Mouse (Mus musculus) embryonic facial prominence, embryonic 14.5 days (tissue): ENCODE data around the gene Cct3. TPM values are rescaled to one million over a fixed set of nuclear protein-coding genes. Genes with fewer than 3 reads are reported as not detected.
A peak's percentile ranks its signal among the peaks of the same experiment; 100 is the strongest.

ENCODE experiments used
- ATAC-seq: fragments of 200-750 bp; cut with Nextera tagmentation; 2 replicates; pipeline ENCODE4 v1.8.0; 2017; ENCODE audit warnings: low read depth, moderate number of reproducible peaks, moderate TSS enrichment
- DNase-seq: peaks from one replicate; pipeline ENCODE4 v3.0.0-alpha.2; 2015; ENCODE audit warnings: low spot score
- H3K27ac ChIP-seq: fragments of 300-500 bp; sonication (generic); replicated peaks from 2 replicates; pipeline ENCODE4 v1.5.1; 2014; ENCODE audit warnings: low read depth, mild to moderate bottlenecking, low read length, moderate library complexity
- H3K27me3 ChIP-seq: fragments of 300-500 bp; sonication (generic); replicated peaks from 2 replicates; pipeline ENCODE4 v1.6.1; 2014; ENCODE audit warnings: low read length; ENCODE audit not compliant: control insufficient read depth, insufficient read depth
- H3K36me3 ChIP-seq: fragments of 300-500 bp; sonication (generic); 2 replicates; pipeline ENCODE4 v1.6.1; 2014; ENCODE audit warnings: low read length, mixed read lengths; ENCODE audit not compliant: control insufficient read depth, insufficient read depth
- H3K4me1 ChIP-seq: fragments of 300-500 bp; sonication (generic); 2 replicates; pipeline ENCODE4 v1.6.1; 2014; ENCODE audit warnings: antibody characterized with exemption, low read length; ENCODE audit not compliant: control insufficient read depth, insufficient read depth
- H3K4me2 ChIP-seq: fragments of 300-500 bp; sonication (generic); 2 replicates; pipeline ENCODE4 v1.6.1; 2014; ENCODE audit warnings: low read depth, mild to moderate bottlenecking, low read length, moderate library complexity, mixed read lengths
- H3K4me3 ChIP-seq: fragments of 300-500 bp; sonication (generic); 2 replicates; pipeline ENCODE4 v1.5.1; 2014; ENCODE audit warnings: low read depth, mild to moderate bottlenecking, low read length
- H3K9ac ChIP-seq: fragments of 300-500 bp; sonication (generic); 2 replicates; pipeline ENCODE4 v1.6.1; 2014; ENCODE audit warnings: low read depth, mild to moderate bottlenecking, low read length, moderate library complexity, mixed read lengths
- H3K9me3 ChIP-seq: fragments of 300-500 bp; sonication (generic); 2 replicates; pipeline ENCODE4 v1.6.1; 2016; ENCODE audit warnings: low read length; ENCODE audit not compliant: control insufficient read depth
- WGBS: fragments of 180-500 bp; shearing (Covaris S2); extraction: QIAGEN DNeasy Blood & Tissue Kit; methylation state at CpG from one replicate; pipeline ENCODE4 v1.1.7; 2014; 5-methylcytosine and 5-hydroxymethylcytosine counted together
- polyA plus RNA-seq: library from polyadenylated mRNA; unstranded; fragments of >200 nt; fragmentation: Nextera tagmentation; extraction: Ambion mirVana; gene quantifications from 2 replicates; pipeline ENCODE4 v1.2.1, GENCODE M21; 2014

Cct3 gene
- polyA plus RNA-seq, 1 experiment from 2014 or later: 492 TPM

DNA sequence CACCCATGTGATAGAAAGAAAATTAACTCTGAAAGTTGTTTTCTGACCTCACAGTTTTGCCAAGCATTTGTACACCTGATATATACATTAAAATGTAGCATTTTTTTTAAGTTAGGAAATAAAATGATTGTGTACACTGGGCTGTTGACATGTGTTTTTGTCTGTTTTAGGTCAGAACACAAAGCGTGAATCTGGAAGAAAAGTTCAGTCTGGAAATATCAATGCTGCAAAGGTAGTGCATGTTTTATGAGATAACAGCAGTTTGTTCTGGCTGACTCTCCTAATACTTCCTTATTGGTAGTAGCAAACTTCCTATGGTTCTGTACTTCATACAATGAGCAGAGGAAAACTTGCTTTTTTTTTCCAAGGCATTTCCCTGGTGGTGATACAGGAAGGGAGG is 2.3 kb downstream of the Cct3 start:
- H3K36me3 ChIP-seq: peaks cover 52% of the 10 kb centered on the region
- ATAC-seq (no peak), DNase-seq (no peak)
- no peak overlapping the region for H3K4me3 ChIP-seq
- 89% methylated on average over 1 of the region's 1 CpGs for WGBS
- peaks cover 8% of the 10 kb centered on the region for H3K4me1 ChIP-seq
- H3K4me2 ChIP-seq: 0 out of 2 replicates have a peak overlapping the region, but pooled peaks have one; percentile 74
- no peak overlapping the region for H3K27ac ChIP-seq
- no peaks in the 10 kb centered on the region for H3K27me3 ChIP-seq
- H3K9me3 ChIP-seq: no peaks in the 10 kb centered on the region
- 0 out of 2 replicates have a peak overlapping the region, but pooled peaks have one; percentile 5 for H3K9ac ChIP-seq

GRCm38 (mm10) chr3:88324951-88325405 is 28.1 kb downstream of the Cct3 start, which contains the start of gene Glmp:
Gene Glmp, plus strand, starts transcription at chr3:88325023.
- no peak within 1 kb of the TSS for H3K27ac ChIP-seq
- WGBS: under 1% methylated on average over 10 of the region's 10 CpGs
- H3K27me3 ChIP-seq: no peaks in the 10 kb centered on the region
- peak within 1 kb of the TSS; percentile 65 for H3K4me2 ChIP-seq
- peaks cover 65% of the 10 kb centered on the region for H3K36me3 ChIP-seq
- peaks cover 7% of the 10 kb centered on the region; the same call in 1 of the 2 replicates for H3K4me1 ChIP-seq
- H3K9ac ChIP-seq: peak within 1 kb of the TSS; percentile 81
- peak within 1 kb of the TSS; percentile 86 for H3K4me3 ChIP-seq
- DNase-seq: peak; percentile 93
- no peaks in the 10 kb centered on the region for H3K9me3 ChIP-seq
- peak; percentile 86 for ATAC-seq

DNA sequence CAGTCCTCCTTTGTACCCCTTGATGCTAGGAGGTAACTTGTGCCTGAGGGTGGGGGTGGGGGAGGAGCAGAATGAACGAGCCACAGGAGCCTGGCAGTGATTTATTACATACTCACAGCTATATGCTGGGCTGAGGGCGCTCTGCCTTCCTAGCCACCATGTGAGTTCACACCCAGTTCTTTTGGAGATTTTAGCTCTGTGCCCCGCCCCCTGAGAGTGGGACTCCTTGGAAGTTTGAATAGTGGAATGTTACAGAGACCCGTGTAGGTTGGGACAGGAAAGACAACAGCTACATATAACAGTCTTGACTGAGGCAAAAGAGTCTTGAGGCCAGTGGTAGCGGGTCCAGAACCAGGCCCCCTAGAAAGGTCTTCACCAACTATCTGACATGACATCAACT is 32.0 kb downstream of the Cct3 start:
- Histone ChIP-seq H3K4me1 (peaks cover 7% of the 10 kb centered on the region; the same call in 1 of the 2 replicates), H3K4me2 (no peak overlapping the region), H3K36me3 (peaks cover 34% of the 10 kb centered on the region), H3K9ac (no peak overlapping the region), H3K9me3 (no peaks in the 10 kb centered on the region), H3K27me3 (no peaks in the 10 kb centered on the region), H3K4me3 (no peak overlapping the region), H3K27ac (no peak overlapping the region)
- no peak for ATAC-seq
- no peak for DNase-seq
- 80% methylated on average over 5 of the region's 5 CpGs for WGBS

DNA sequence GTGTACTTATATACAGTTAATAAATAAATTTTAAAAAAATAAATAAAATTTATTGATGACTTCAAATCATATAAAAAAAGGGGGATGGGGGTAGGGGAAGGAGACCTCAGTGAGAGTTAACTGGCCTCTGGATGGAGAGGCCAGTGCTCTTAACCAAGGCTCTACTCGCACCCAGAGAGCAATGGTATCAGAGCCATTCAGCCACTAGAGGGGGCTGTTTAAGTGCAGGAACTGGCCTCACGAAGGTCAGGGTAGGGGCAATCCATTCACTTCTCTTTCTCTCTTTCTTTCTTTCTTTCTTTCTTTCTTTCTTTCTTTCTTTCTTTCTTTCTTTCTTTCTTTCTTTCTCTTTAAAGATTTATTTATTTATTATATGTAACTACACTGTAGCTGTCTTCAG is 34.4 kb downstream of the Cct3 start:
- ATAC-seq: no peak
- WGBS: 31% methylated on average over 2 of the region's 2 CpGs

GRCm38 (mm10) chr3:88334029-88334658 is 37.2 kb downstream of the Cct3 start:
- H3K9ac ChIP-seq: 0 out of 2 replicates have a peak overlapping the region, but pooled peaks have one; percentile 39
- H3K9me3 ChIP-seq: no peaks in the 10 kb centered on the region
- H3K36me3 ChIP-seq: peaks cover 9% of the 10 kb centered on the region; the same call in 1 of the 2 replicates
- peak overlapping the region; percentile 22 for H3K4me3 ChIP-seq
- peak overlapping the region; percentile 31 for H3K4me2 ChIP-seq
- H3K4me1 ChIP-seq: peaks cover 5% of the 10 kb centered on the region; the same call in 1 of the 2 replicates
- peak; percentile 68 for DNase-seq
- WGBS: 40% methylated on average over 12 of the region's 12 CpGs
- H3K27me3 ChIP-seq: no peaks in the 10 kb centered on the region
- no peak; the same call in 1 of the 2 replicates for ATAC-seq
- 0 out of 2 replicates have a peak overlapping the region, but pooled peaks have one; percentile 29 for H3K27ac ChIP-seq

More for the DNA sequence above, 34.4 kb downstream of the Cct3 start:
- Histone ChIP-seq H3K9me3 (no peaks in the 10 kb centered on the region), H3K27me3 (no peaks in the 10 kb centered on the region), H3K27ac (no peak overlapping the region), H3K4me1 (no peaks in the 10 kb centered on the region), H3K4me3 (no peak overlapping the region), H3K9ac (no peak overlapping the region), H3K36me3 (peaks cover 34% of the 10 kb centered on the region), H3K4me2 (no peak overlapping the region)
- no peak for DNase-seq

DNA sequence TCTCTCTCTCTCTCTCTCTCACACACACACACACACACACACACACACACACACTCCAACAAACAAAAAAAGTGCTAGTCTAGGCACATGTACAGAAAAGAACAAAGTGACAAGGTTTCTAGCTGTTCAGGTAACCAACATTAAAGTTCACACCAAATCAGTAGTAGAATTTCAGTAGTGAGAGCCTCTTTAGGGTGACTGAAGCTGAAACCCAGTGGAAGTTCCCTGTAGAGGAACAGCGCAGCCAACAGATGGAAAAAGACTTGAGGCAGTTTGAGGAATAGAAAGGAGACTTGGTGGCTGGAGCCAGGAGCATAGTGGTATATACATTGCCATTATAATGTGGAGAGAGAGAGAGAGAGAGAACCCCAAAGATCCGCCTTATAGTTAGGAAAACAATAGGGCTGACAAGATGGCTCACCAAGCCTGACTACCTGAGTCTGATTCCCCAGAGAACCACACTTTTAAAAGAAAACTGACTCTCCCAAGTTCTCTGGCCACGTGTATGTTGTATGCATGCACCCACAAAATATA is 38.1 kb downstream of the Cct3 start:
- ATAC-seq (no peak), DNase-seq (no peak)
- peaks cover 5% of the 10 kb centered on the region; the same call in 1 of the 2 replicates for H3K4me1 ChIP-seq
- H3K27ac ChIP-seq: peak overlapping the region; percentile 40; the same call in 1 of the 2 replicates
- peak overlapping the region; percentile 76 for H3K9ac ChIP-seq
- peak overlapping the region; percentile 80 for H3K4me2 ChIP-seq
- WGBS: 29% methylated on average over 3 of the region's 3 CpGs
- H3K36me3 ChIP-seq: 0 out of 2 replicates have a peak, but pooled peaks cover under 1% of the 10 kb centered on the region
- H3K4me3 ChIP-seq: peak overlapping the region; percentile 68
- H3K9me3 ChIP-seq: no peaks in the 10 kb centered on the region
- no peaks in the 10 kb centered on the region for H3K27me3 ChIP-seq

DNA sequence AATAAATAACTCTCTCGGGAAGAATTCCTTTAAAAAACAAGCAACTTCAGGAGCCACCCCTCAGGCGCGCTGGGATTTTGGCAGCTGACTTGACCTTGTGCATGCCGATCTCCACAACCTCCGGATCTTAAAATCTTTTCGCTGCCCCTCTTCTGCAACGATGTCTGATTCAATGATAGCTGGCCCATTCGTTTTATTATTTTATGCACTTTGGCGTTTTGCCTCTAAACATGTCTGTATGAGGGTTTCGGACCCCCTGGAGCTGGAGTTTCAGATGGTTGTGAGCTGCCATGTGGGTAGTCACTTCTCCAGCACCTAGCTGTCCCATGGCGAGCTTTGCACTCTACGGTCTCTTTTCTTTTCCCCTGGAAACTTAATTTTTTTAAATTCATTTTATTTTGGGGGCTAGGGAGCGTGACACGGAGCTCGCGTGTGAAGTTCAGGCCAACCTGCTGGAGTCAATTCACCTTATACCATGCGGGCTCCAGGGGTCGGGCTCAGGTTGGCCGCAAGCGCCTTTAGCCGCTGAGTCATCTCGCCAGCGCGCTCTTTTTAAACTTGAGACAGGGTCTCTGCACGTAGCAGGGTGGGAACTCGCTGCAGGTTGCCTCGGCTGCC is 38.6 kb downstream of the Cct3 start:
- peak; percentile 42; the same call in 1 of the 2 replicates for ATAC-seq
- Histone ChIP-seq H3K9me3 (no peaks in the 10 kb centered on the region), H3K4me3 (peak overlapping the region; percentile 68), H3K27ac (peak overlapping the region; percentile 87), H3K4me2 (peak overlapping the region; percentile 80), H3K36me3 (no peaks in the 10 kb centered on the region), H3K27me3 (no peaks in the 10 kb centered on the region), H3K9ac (peak overlapping the region; percentile 76), H3K4me1 (peaks cover 5% of the 10 kb centered on the region; the same call in 1 of the 2 replicates)
- WGBS: under 1% methylated on average over 27 of the region's 27 CpGs
- DNase-seq: peak; percentile 25
